Mouse (Mus musculus): ENCODE results near the gene Cdk12.

DNA sequence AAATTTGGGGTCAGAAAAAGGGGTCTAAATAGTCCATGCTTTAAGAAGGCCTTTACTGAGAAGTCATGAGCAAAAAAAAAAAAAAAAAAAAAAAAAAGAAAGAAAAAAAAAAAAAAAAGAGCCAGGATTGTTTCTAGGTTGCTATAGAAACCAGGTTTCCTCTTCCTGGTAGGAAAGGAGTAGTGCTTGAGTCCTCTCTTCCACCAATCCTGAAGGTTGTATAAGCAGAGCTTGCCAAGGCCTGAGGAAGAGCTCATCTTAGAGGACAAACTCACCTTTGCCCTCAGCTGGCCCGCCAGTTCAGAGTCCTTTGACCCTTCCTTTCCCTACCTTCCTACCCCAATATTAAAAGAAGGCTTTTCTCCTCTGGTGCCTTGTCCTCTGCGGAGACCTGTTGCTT, 82.5 kb downstream of the Cdk12 start:
- TF ChIP-seq POLR2A (IDR thresholded peaks at IDR 0.05; ENCODE audit: low read depth, low read length) (no peak), E2F4 (IDR thresholded peaks at IDR 0.05; ENCODE audit: insufficient replicate concordance, low read depth, low read length) (no peak), CHD2 (IDR thresholded peaks at IDR 0.05; ENCODE audit: low read length) (no peak), MEF2A (IDR thresholded peaks at IDR 0.05; ENCODE audit: borderline replicate concordance, low read depth, low read length) (no peak), BHLHE40 (IDR thresholded peaks at IDR 0.05; ENCODE audit: low read depth, low read length) (no peak), CTCF (conservative IDR thresholded peaks at IDR 0.05 in 1 of 2, IDR thresholded peaks at IDR 0.05 in 1 of 2; ENCODE audit: low read depth in 2 of 2, low read length in 2 of 2) (no peak), RCOR1 (conservative IDR thresholded peaks at IDR 0.05; ENCODE audit: low read depth, low read length) (no peak), NRF1 (IDR thresholded peaks at IDR 0.05; ENCODE audit: low read depth, low read length) (no peak), CHD1 (IDR thresholded peaks at IDR 0.05; ENCODE audit: low read depth, low read length) (no peak), SMC3 (IDR thresholded peaks at IDR 0.05; ENCODE audit: low read depth, low read length) (no peak), ZKSCAN1 (IDR thresholded peaks at IDR 0.05; ENCODE audit: borderline replicate concordance, low read depth, low read length) (no peak), MXI1 (IDR thresholded peaks at IDR 0.05; ENCODE audit: low read depth, low read length) (no peak), MAZ (IDR thresholded peaks at IDR 0.05; ENCODE audit: low read depth, low read length) (no peak)
